Mouse (Mus musculus): ENCODE data around the gene Ttc29.

The Ttc29 gene

GRCm38 (mm10) chr8:78277411-78277810 lies 64.3 kb downstream of the Ttc29 start:
- no peak for DNase-seq (ENCODE audit: low read depth, low spot score)

- no peak for DNase-seq (ENCODE audit: low read depth, low spot score)
These were observed 65.5 kb downstream of the Ttc29 start for GRCm38 (mm10) chr8:78278598-78278997.

GRCm38 (mm10) chr8:78284805-78285204 lies 71.7 kb downstream of the Ttc29 start:
- DNase-seq (ENCODE audit: low read depth, low spot score) = peak; percentile 91

GRCm38 (mm10) chr8:78285366-78285765 lies 72.3 kb downstream of the Ttc29 start:
- peak; percentile 87 for DNase-seq (ENCODE audit: low read depth, low spot score)

GRCm38 (mm10) chr8:78289374-78289971 lies 76.4 kb downstream of the Ttc29 start:
- DNase-seq (ENCODE audit: low read depth, low spot score) = peak; percentile 18

GRCm38 (mm10) chr8:78290274-78290673 lies 77.2 kb downstream of the Ttc29 start:
- DNase-seq (ENCODE audit: low read depth, low spot score) = peak; percentile 80

GRCm38 (mm10) chr8:78295494-78295893 lies 82.4 kb downstream of the Ttc29 start:
- DNase-seq (ENCODE audit: low read depth, low spot score) = peak; percentile 29

- no peak for DNase-seq (ENCODE audit: low read depth, low spot score)
These were observed 90.5 kb downstream of the Ttc29 start for GRCm38 (mm10) chr8:78303579-78303978.

- DNase-seq (ENCODE audit: low read depth, low spot score) = no peak
These were observed 93.5 kb downstream of the Ttc29 start for GRCm38 (mm10) chr8:78306604-78307003.

- peak; percentile 27 for DNase-seq (ENCODE audit: low read depth, low spot score)
These were observed 94.0 kb downstream of the Ttc29 start for GRCm38 (mm10) chr8:78307131-78307530.

GRCm38 (mm10) chr8:78309539-78309938 lies 96.4 kb downstream of the Ttc29 start:
- no peak for DNase-seq (ENCODE audit: low read depth, low spot score)

- no peak for DNase-seq (ENCODE audit: low read depth, low spot score)
These were observed 102.5 kb downstream of the Ttc29 start for GRCm38 (mm10) chr8:78315576-78315975.

GRCm38 (mm10) chr8:78317666-78318065 lies 104.6 kb downstream of the Ttc29 start:
- DNase-seq (ENCODE audit: low read depth, low spot score) = no peak

GRCm38 (mm10) chr8:78323391-78323790 lies 110.3 kb downstream of the Ttc29 start:
- no peak for DNase-seq (ENCODE audit: low read depth, low spot score)

- DNase-seq (ENCODE audit: low read depth, low spot score) = no peak
These were observed 127.8 kb downstream of the Ttc29 start for GRCm38 (mm10) chr8:78340689-78341529.

GRCm38 (mm10) chr8:78342151-78342550 lies 129.1 kb downstream of the Ttc29 start:
- DNase-seq (ENCODE audit: low read depth, low spot score) = no peak

GRCm38 (mm10) chr8:78344006-78344405 lies 130.9 kb downstream of the Ttc29 start:
- DNase-seq (ENCODE audit: low read depth, low spot score) = no peak

- DNase-seq (ENCODE audit: low read depth, low spot score) = no peak
These were observed 132.6 kb downstream of the Ttc29 start for GRCm38 (mm10) chr8:78345705-78346104.

- no peak for DNase-seq (ENCODE audit: low read depth, low spot score)
These were observed 133.1 kb downstream of the Ttc29 start for GRCm38 (mm10) chr8:78346131-78346621.

- DNase-seq (ENCODE audit: low read depth, low spot score) = no peak
These were observed 140.8 kb downstream of the Ttc29 start for GRCm38 (mm10) chr8:78353902-78354301.

- DNase-seq (ENCODE audit: low read depth, low spot score) = no peak
These were observed 141.7 kb downstream of the Ttc29 start for GRCm38 (mm10) chr8:78354801-78355200.

- peak; percentile 85 for DNase-seq (ENCODE audit: low read depth, low spot score)
These were observed 177.7 kb downstream of the Ttc29 start for GRCm38 (mm10) chr8:78390756-78391155.

- no peak for DNase-seq (ENCODE audit: low read depth, low spot score)
These were observed 206.2 kb downstream of the Ttc29 start for GRCm38 (mm10) chr8:78419272-78419671.
